Mouse (Mus musculus) left cerebral cortex, postnatal 25 days (tissue): ENCODE measurements at regions not wholly inside any gene's neighbourhood (a gene's known extent, or its start where the extent isn't known, plus 50 kb on each side); places are given as distances from the start of the nearest gene placed in this dataset.

Experiments used
- DNase-seq, 2 experiments: peaks; one replicate each; pipeline ENCODE4 v3.0.0; 2022; ENCODE audit warnings: low spot score in 2 of 2, mixed read lengths in 1 of 2
- intact Hi-C: fragments of 180-260 bp; cut with DNase I; formaldehyde crosslinking; loops from one replicate; pipeline ENCODE4 v1.15.1; 2025

DNA sequence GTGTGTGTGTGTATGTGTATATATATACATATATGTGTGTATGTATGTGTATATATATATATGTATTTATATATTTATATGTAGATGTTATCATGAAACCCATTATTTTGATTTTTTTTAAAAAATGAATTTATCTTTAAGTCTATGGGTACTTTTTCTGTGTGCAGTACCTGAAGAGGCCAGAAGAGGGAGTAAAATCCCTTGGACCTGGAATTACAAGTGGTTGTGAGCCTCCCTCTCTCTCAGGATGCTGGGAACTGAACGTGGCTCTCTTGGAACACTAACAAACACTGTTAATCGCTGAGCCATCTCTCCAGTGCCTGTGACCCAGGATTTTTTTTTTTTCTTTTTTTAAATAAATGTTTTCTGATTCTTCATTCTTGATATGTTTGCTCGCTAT, 58.6 kb upstream of the 4931429L15Rik start:
- DNase-seq: no peak
- intact Hi-C loops: no loop called here
